Mouse (Mus musculus): Measurements from ENCODE around the gene Kcnh1.

Gene Kcnh1

GRCm38 (mm10) chr1:192324223-192324622, 133.6 kb downstream of the Kcnh1 start:
- DNase-seq (ENCODE audit: low spot score) = no peak

GRCm38 (mm10) chr1:192327052-192327451, 136.5 kb downstream of the Kcnh1 start:
- no peak for DNase-seq (ENCODE audit: low spot score)

GRCm38 (mm10) chr1:192331207-192331606, 140.6 kb downstream of the Kcnh1 start:
- DNase-seq (ENCODE audit: low spot score) = no peak

- no peak for DNase-seq (ENCODE audit: low spot score)
Measured at GRCm38 (mm10) chr1:192336029-192336428, 145.5 kb downstream of the Kcnh1 start.

GRCm38 (mm10) chr1:192339361-192340077, 148.9 kb downstream of the Kcnh1 start:
- no peak for DNase-seq (ENCODE audit: low spot score)

- no peak for DNase-seq (ENCODE audit: low spot score)
Measured at GRCm38 (mm10) chr1:192341774-192342173, 151.2 kb downstream of the Kcnh1 start.

GRCm38 (mm10) chr1:192343996-192344395, 153.4 kb downstream of the Kcnh1 start:
- no peak for DNase-seq (ENCODE audit: low spot score)

- DNase-seq (ENCODE audit: low spot score) = no peak
Measured at GRCm38 (mm10) chr1:192347327-192347726, 156.8 kb downstream of the Kcnh1 start.

GRCm38 (mm10) chr1:192356231-192356630, 165.7 kb downstream of the Kcnh1 start:
- DNase-seq (ENCODE audit: low spot score) = no peak

- no peak for DNase-seq (ENCODE audit: low spot score)
Measured at GRCm38 (mm10) chr1:192359212-192359611, 168.6 kb downstream of the Kcnh1 start.

GRCm38 (mm10) chr1:192368336-192368735, 177.8 kb downstream of the Kcnh1 start:
- no peak for DNase-seq (ENCODE audit: low spot score)

- DNase-seq (ENCODE audit: low spot score) = no peak
Measured at GRCm38 (mm10) chr1:192371943-192372614, 181.5 kb downstream of the Kcnh1 start.

GRCm38 (mm10) chr1:192378546-192379075, 188.0 kb downstream of the Kcnh1 start:
- DNase-seq (ENCODE audit: low spot score) = no peak

GRCm38 (mm10) chr1:192380596-192381041, 190.0 kb downstream of the Kcnh1 start:
- no peak for DNase-seq (ENCODE audit: low spot score)

- DNase-seq (ENCODE audit: low spot score) = no peak
Measured at GRCm38 (mm10) chr1:192387624-192388023, 197.1 kb downstream of the Kcnh1 start.

GRCm38 (mm10) chr1:192391041-192391440, 200.5 kb downstream of the Kcnh1 start:
- DNase-seq (ENCODE audit: low spot score) = no peak

GRCm38 (mm10) chr1:192392232-192392631, 201.7 kb downstream of the Kcnh1 start:
- DNase-seq (ENCODE audit: low spot score) = no peak

- DNase-seq (ENCODE audit: low spot score) = no peak
Measured at GRCm38 (mm10) chr1:192399667-192400490, 209.3 kb downstream of the Kcnh1 start.

- no peak for DNase-seq (ENCODE audit: low spot score)
Measured at GRCm38 (mm10) chr1:192400991-192401390, 210.4 kb downstream of the Kcnh1 start.

GRCm38 (mm10) chr1:192402911-192403704, 212.5 kb downstream of the Kcnh1 start:
- no peak for DNase-seq (ENCODE audit: low spot score)

GRCm38 (mm10) chr1:192405136-192405535, 214.6 kb downstream of the Kcnh1 start:
- no peak for DNase-seq (ENCODE audit: low spot score)

GRCm38 (mm10) chr1:192406589-192406988, 216.0 kb downstream of the Kcnh1 start:
- no peak for DNase-seq (ENCODE audit: low spot score)
